Mouse (Mus musculus) ZHBTc4 (cell line): Measurements from ENCODE around the gene Usp4.

Experiments used
- DNase-seq: peaks from one replicate; pipeline ENCODE4 v3.0.0-alpha.2; 2011; ENCODE audit warnings: low read depth, low spot score

Gene Usp4

GRCm38 (mm10) chr9:108409535-108409934 is 61.9 kb downstream of the Usp4 start:
- DNase-seq, result no peak

GRCm38 (mm10) chr9:108411381-108411942 is 63.8 kb downstream of the Usp4 start:
- no peak for DNase-seq

- DNase-seq, result no peak
Measured at GRCm38 (mm10) chr9:108412221-108412620, 64.6 kb downstream of the Usp4 start.

- DNase-seq, result no peak
Measured at GRCm38 (mm10) chr9:108428384-108428783, 80.7 kb downstream of the Usp4 start, which contains the start of gene Ccdc36. Gene Ccdc36 (minus strand): TSS chr9:108428484.

GRCm38 (mm10) chr9:108431431-108432067 is 83.9 kb downstream of the Usp4 start:
- DNase-seq, result peak; percentile 93

GRCm38 (mm10) chr9:108436182-108436581 is 88.5 kb downstream of the Usp4 start, which contains the start of gene BC048562:
Gene BC048562 (plus strand): TSS chr9:108436482.
- DNase-seq, result no peak

- DNase-seq, result no peak
Measured at GRCm38 (mm10) chr9:108439176-108439575, 91.5 kb downstream of the Usp4 start.

- DNase-seq, result no peak
Measured at GRCm38 (mm10) chr9:108440485-108440884, 92.8 kb downstream of the Usp4 start.

GRCm38 (mm10) chr9:108441236-108441919 is 93.7 kb downstream of the Usp4 start:
- DNase-seq, result no peak
